Mouse (Mus musculus) forelimb bud, embryonic 11.5 days (tissue): ENCODE measurements around the gene Wbp2.

Experiments used
- DNase-seq: peaks from one replicate; pipeline ENCODE4 v3.0.0-alpha.2; 2012; ENCODE audit warnings: low read depth, low spot score

The Wbp2 gene

DNA sequence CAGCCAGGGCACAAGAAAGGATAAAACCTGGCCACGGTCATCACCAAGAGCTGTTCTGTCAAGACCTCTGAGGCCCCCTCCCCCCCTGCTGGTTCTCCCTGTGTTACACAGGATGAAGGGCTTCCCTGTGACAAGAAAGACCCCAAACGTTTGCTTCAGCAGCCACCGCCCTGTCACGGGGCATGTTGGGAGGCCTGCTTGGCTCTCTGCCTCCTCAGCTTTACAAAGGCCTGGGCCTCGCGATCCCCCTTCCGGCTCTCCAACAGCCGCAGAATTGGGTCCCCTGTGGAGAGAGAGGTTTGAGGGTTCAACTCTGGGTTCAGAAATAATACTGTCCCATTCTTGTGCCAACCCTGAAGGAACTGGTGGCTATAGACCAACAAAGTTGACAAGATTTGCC lies 24.3 kb downstream of the Wbp2 start:
- DNase-seq = no peak

GRCm38 (mm10) chr11:116061641-116062415 lies 25.0 kb downstream of the Wbp2 start:
- DNase-seq = no peak

GRCm38 (mm10) chr11:116060596-116060995 lies 26.2 kb downstream of the Wbp2 start:
- DNase-seq = no peak

DNA sequence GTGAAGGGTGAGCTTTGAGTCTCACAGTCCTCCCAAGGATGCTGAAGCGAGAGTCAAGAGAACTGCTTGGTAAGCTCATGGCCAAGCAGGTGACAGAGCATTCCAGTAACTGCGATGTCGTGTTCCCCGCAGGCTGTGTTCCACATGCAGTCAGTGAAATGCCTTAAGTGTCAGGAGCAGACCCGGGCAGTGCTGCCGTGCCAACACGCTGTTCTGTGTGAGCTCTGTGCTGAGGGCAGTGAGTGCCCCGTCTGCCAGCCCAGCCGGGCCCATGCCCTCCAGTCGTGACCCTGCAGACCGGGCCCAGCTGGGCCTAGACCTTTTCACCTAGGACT lies 27.1 kb downstream of the Wbp2 start:
- DNase-seq = no peak

- no peak for DNase-seq
Observed at GRCm38 (mm10) chr11:116058868-116059690, 27.7 kb downstream of the Wbp2 start.

DNA sequence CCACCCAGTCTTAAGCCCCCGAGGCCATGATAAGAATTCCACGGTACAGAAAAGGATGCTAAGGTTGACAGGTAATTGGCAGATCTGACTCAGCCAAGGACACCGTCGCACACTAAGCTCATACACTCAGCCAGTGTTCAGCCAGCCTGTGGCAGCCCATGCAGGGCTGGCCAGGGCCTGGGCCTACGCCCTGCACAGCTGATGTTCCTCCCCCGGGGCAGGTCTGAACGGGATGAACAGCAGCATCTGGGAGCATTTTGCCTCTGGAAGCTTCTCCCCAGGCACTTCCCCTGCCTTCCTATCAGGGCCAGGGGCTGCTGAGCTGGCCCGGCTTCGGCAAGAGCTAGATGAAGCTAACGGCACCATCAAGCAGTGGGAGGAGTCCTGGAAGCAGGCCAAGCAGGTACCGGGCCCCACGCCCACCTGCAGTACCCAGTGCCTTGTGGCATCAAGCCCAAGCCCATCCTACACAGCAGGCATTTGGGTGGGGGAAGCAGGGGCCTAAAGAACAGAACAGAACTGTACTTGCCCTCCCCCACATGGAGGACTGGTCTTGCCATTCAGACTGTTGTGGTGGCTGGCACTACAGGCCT lies 28.7 kb downstream of the Wbp2 start:
- no peak for DNase-seq

GRCm38 (mm10) chr11:116057237-116057881 lies 29.4 kb downstream of the Wbp2 start:
- no peak for DNase-seq

- DNase-seq = no peak
Observed at GRCm38 (mm10) chr11:116055873-116056272, 30.9 kb downstream of the Wbp2 start.

DNA sequence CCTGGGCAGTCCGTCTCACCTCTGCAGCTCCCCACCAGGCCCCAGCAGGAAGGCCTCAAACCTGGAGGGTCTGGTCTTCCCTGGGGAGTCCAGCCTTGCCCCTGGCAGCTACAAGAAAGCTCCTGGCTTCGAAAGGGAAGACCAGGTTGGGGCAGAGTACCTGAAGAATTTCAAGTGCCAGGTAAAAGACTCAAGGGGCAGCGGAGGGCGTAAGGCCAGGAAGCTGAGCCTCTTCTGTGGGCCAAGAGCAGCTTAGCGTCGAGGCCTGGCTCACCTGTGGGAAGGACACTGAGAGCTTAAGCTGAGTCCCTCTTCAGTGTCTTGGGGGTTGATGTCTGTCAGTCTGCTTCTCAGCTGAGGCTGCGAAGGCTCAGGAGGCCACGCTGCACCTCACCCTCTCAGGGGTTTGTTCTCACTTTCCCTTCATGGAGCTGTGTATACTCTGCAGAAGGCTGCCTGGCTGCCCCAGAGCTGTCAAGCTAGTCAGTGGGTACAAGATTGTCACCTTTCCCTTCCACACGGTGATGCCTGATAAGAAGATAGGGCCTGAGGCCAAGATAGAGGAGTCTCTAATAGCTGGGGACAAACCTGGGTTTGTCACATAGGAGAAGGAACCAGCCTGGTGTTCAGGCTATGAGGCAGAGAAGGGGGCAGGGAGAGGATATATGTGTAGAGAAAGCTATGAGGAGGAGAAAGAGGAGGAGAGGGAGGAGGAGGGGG lies 33.1 kb downstream of the Wbp2 start:
- no peak for DNase-seq

GRCm38 (mm10) chr11:116050196-116050595 lies 36.6 kb downstream of the Wbp2 start:
- DNase-seq = no peak

- DNase-seq = no peak
Observed at GRCm38 (mm10) chr11:116049610-116050009, 37.2 kb downstream of the Wbp2 start.

DNA sequence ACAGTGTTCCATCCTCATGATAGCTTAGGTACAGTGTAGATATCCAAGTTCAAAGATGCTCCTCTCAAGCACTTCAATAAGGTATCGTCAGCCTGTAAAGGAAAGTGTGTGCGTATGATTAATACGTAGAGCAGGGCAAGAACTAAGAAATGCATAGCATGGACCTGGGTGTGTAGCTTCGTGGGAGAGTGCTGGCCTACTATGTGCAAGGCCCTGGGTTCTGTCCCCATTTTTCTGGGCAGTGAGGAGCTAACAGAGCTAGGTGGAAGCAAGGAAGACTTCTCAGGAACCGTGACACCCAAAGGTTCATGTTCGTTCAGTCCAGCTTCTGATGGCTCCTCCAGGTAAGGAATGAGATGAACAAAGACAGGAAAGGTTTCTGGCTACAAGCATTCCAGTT lies 41.6 kb downstream of the Wbp2 start:
- no peak for DNase-seq

GRCm38 (mm10) chr11:116043286-116043685 lies 43.5 kb downstream of the Wbp2 start:
- no peak for DNase-seq

GRCm38 (mm10) chr11:116042372-116043138 lies 44.2 kb downstream of the Wbp2 start:
- DNase-seq = no peak

- no peak for DNase-seq
Observed at GRCm38 (mm10) chr11:116041833-116042232, 45.0 kb downstream of the Wbp2 start.

DNA sequence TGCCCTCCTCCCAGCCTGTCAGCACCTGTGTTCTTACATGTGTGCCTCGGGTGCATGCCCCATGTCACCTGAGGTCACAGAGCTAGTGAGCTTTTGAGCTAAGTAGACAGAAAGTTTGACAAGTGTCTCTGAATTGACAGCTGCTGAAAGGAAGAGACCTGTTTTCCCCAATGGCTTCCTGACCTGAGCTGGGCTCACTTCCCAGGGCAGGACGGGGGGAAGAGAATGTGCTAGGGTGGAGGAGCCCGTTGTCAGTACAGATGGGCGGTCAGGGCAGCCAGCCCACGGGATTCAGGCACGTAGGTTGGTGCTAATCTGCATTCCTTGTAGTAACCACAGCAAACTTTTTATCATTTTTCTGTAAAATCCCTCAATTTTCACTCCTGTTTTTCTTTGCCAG lies 46.2 kb downstream of the Wbp2 start:
- DNase-seq = no peak

GRCm38 (mm10) chr11:116037826-116038225 lies 49.0 kb downstream of the Wbp2 start:
- no peak for DNase-seq

- no peak for DNase-seq
Observed at GRCm38 (mm10) chr11:116036671-116037070, 50.1 kb downstream of the Wbp2 start.

DNA sequence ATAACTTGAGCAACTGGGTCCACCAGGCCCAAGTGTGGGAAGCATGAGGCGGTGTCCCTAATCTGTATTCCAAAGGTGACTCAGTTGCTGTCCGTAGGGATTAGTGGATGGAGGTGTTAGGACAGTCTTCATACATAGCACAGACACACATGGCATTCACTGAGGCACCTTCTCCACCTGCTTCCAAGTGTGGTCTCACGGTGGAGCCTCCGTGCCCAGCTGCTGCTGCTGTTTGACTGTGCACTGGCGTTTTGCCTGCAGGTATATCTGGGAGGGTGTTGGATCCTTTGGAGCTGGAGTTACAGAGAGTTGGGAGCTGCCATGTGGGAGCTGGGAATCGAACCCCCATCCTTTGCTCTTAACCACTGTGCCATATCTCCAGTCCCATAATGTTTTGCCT lies 52.2 kb downstream of the Wbp2 start:
- no peak for DNase-seq

DNA sequence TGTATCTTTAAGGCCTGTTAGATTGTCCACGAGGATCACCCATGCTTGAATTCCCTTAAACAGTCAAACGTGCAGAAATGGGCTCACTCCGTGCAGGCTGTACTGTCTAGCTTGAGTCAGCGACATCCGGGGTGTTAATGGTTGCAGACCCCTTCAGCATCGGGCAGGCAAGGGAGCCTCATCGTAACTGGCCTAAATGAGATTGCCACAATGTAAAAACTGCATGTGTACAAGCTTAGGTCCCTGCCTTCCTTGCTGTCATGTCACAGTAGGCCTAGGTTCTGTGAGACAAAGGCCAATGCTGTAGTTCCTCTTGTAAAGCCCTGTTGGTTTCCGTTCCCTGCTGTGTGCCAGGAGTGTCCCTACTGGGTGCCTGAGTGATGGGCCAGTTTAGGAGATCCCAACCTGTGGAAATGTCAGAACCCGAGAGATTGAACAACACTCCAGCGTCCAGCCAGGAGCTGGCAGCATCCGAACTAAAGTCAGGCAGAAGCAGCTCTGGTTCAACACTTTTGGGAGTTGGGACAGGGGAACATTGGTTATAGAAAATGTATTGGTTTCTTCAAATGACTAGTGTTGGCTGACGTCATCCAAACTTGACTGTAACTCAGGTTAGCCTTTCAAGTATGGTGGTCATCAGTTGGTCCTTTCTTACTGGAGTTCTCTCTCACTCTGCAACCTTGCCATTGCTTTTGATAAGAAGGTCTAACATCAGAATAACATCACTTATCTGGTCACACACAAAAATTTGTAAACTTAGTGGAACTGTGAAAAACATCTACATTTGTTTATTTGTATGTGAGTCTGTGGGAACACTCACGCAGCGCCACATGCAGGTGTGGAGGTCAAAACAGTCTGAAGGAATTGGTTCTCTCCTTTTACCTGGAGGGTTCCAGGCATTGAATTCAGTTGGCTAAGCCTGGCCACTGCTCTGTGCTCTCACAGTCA lies 55.6 kb downstream of the Wbp2 start:
- DNase-seq = no peak
